Mouse (Mus musculus): ENCODE measurements around the gene Mxd4.

- TF ChIP-seq FLI1 (IDR thresholded peaks at IDR 0.05; ENCODE audit: low read length), result no peak
- TF ChIP-seq GATA1 (IDR thresholded peaks at IDR 0.05; ENCODE audit: borderline replicate concordance, low read length), result no peak
Measured at GRCm38 (mm10) chr5:34186961-34187391, 544 bp downstream of the Mxd4 start.
